Mouse (Mus musculus): ENCODE results near the gene Ptges3.

GRCm38 (mm10) chr10:128089842-128090241 is 31.1 kb downstream of the Ptges3 start:
- TF ChIP-seq CTCF (IDR thresholded peaks at IDR 0.05; ENCODE audit: extremely low read depth, insufficient read depth, low read length) (no peak), POLR2A (IDR thresholded peaks at IDR 0.05; ENCODE audit: extremely low read depth, insufficient read depth, low read length) (no peak)
